Mouse (Mus musculus) C2C12 (cell line): Measurements from ENCODE around the gene Heatr3. TPM values are rescaled to one million over a fixed set of nuclear protein-coding genes. Genes with fewer than 3 reads are reported as not detected.

Source experiments
- H3K27me3 ChIP-seq: one replicate; pipeline ENCODE4 v1.6.1; 2011; ENCODE audit not compliant: control insufficient read depth, insufficient read depth, insufficient read length
- H3K36me3 ChIP-seq: one replicate; pipeline ENCODE4 v1.6.1; 2011; ENCODE audit not compliant: control insufficient read depth, insufficient read depth
- H3K4me3 ChIP-seq: one replicate; pipeline ENCODE4 v1.5.1; 2011; ENCODE audit warnings: mild to moderate bottlenecking, control low read depth; ENCODE audit not compliant: poor library complexity, insufficient read depth, severe bottlenecking
- H3K79me2 ChIP-seq: one replicate; pipeline ENCODE4 v1.6.1; 2011; ENCODE audit not compliant: control insufficient read depth, insufficient read depth
- H3K79me3 ChIP-seq: one replicate; pipeline ENCODE4 v1.6.1; 2011; ENCODE audit warnings: low read depth, control low read depth
- H3ac ChIP-seq: one replicate; pipeline ENCODE3; 2011; ENCODE audit warnings: low read depth; ENCODE audit not compliant: control insufficient read depth, insufficient read length
- CEBPB ChIP-seq: IDR thresholded peaks from one replicate; pipeline ENCODE4 v1.6.1; 2011; ENCODE audit warnings: low read depth, mild to moderate bottlenecking, control low read depth, moderate library complexity
- CTCF ChIP-seq: IDR thresholded peaks from one replicate; pipeline ENCODE4 v1.5.1; 2011; ENCODE audit not compliant: control insufficient read depth, insufficient read depth, insufficient read length
- FOSL1 ChIP-seq: IDR thresholded peaks from one replicate; pipeline ENCODE4 v1.8.0; 2011; ENCODE audit warnings: mild to moderate bottlenecking, low read length; ENCODE audit not compliant: poor library complexity, insufficient read depth, severe bottlenecking
- MAX ChIP-seq: IDR thresholded peaks from one replicate; pipeline ENCODE4 v1.6.1; 2011; ENCODE audit warnings: mild to moderate bottlenecking, control low read depth
- MYOD1 ChIP-seq: IDR thresholded peaks from one replicate; pipeline ENCODE4 v1.6.1; 2011; ENCODE audit warnings: low read depth; ENCODE audit not compliant: control insufficient read depth, insufficient read length
- MYOG ChIP-seq: IDR thresholded peaks from one replicate; pipeline ENCODE4 v1.6.1; 2011; ENCODE audit not compliant: control insufficient read depth, insufficient read length; ENCODE audit errors: extremely low read depth
- USF1 ChIP-seq: IDR thresholded peaks from one replicate; pipeline ENCODE4 v1.6.1; 2011; ENCODE audit warnings: low read depth, mild to moderate bottlenecking, control low read depth, moderate library complexity
- polyA plus RNA-seq: library from polyadenylated mRNA; unstranded; fragments of >200 nt; fragmentation: generic; extraction: Trizol; gene quantifications from one replicate; pipeline ENCODE4 v1.2.1, GENCODE M21; 2012; ENCODE audit warnings: missing spikeins

Gene Heatr3
- polyA plus RNA-seq, 1 experiment, result 32.4 TPM

GRCm38 (mm10) chr8:88175264-88175663, 37.6 kb downstream of the Heatr3 start:
- no peak overlapping the region for H3ac ChIP-seq
- H3K4me3 ChIP-seq, result no peak overlapping the region
- TF ChIP-seq USF1 (no peak), MYOD1 (no peak), CEBPB (no peak), CTCF (no peak), MAX (no peak), MYOG (no peak), FOSL1 (no peak)
- H3K27me3 ChIP-seq, result no peaks in the 10 kb centered on the region
- H3K79me2 ChIP-seq, result no peaks in the 10 kb centered on the region
- H3K36me3 ChIP-seq, result peaks cover 9% of the 10 kb centered on the region
- no peaks in the 10 kb centered on the region for H3K79me3 ChIP-seq

GRCm38 (mm10) chr8:88177291-88177690, 39.6 kb downstream of the Heatr3 start:
- Histone ChIP-seq H3K36me3 (no peaks in the 10 kb centered on the region), H3K79me3 (no peaks in the 10 kb centered on the region)
- TF ChIP-seq MAX, result no peak
- no peak for TF ChIP-seq FOSL1
- TF ChIP-seq CEBPB, result no peak
- TF ChIP-seq MYOD1, result no peak
- TF ChIP-seq CTCF, result no peak
- no peak for TF ChIP-seq MYOG

GRCm38 (mm10) chr8:88183121-88183520, 45.5 kb downstream of the Heatr3 start:
- H3K36me3 ChIP-seq, result no peaks in the 10 kb centered on the region
- TF ChIP-seq USF1 (no peak), MYOD1 (no peak), CTCF (no peak), MYOG (no peak), CEBPB (no peak), MAX (no peak), FOSL1 (no peak)
- H3ac ChIP-seq, result no peak overlapping the region
- no peak overlapping the region for H3K4me3 ChIP-seq
- no peaks in the 10 kb centered on the region for H3K79me3 ChIP-seq
- H3K79me2 ChIP-seq, result no peaks in the 10 kb centered on the region
- H3K27me3 ChIP-seq, result no peaks in the 10 kb centered on the region

More at GRCm38 (mm10) chr8:88177291-88177690, 39.6 kb downstream of the Heatr3 start:
- Histone ChIP-seq H3ac (no peak overlapping the region), H3K79me2 (no peaks in the 10 kb centered on the region), H3K4me3 (no peak overlapping the region), H3K27me3 (no peaks in the 10 kb centered on the region)

- Histone ChIP-seq H3ac (no peak overlapping the region), H3K79me3 (no peaks in the 10 kb centered on the region), H3K4me3 (no peak overlapping the region), H3K36me3 (no peaks in the 10 kb centered on the region), H3K27me3 (peaks cover 2% of the 10 kb centered on the region), H3K79me2 (no peaks in the 10 kb centered on the region)
- TF ChIP-seq MYOG (no peak), CTCF (no peak), CEBPB (no peak), MAX (no peak), MYOD1 (no peak), USF1 (no peak), FOSL1 (no peak)
These were observed 47.3 kb downstream of the Heatr3 start for GRCm38 (mm10) chr8:88184914-88185313.

- TF ChIP-seq CEBPB, result no peak
- TF ChIP-seq MAX, result no peak
- TF ChIP-seq MYOG, result no peak
- TF ChIP-seq CTCF, result no peak
- TF ChIP-seq USF1, result no peak
- no peak for TF ChIP-seq FOSL1
- TF ChIP-seq MYOD1, result no peak
- Histone ChIP-seq H3K27me3 (peaks cover 4% of the 10 kb centered on the region), H3K4me3 (no peak overlapping the region), H3K79me2 (no peaks in the 10 kb centered on the region), H3K79me3 (no peaks in the 10 kb centered on the region), H3K36me3 (no peaks in the 10 kb centered on the region), H3ac (no peak overlapping the region)
These were observed 48.1 kb downstream of the Heatr3 start for GRCm38 (mm10) chr8:88185716-88186115.

GRCm38 (mm10) chr8:88197328-88197727, 59.7 kb downstream of the Heatr3 start:
- H3K4me3 ChIP-seq, result no peak overlapping the region

More at GRCm38 (mm10) chr8:88197328-88197727, 59.7 kb downstream of the Heatr3 start:
- TF ChIP-seq MYOD1, result no peak
- Histone ChIP-seq H3K79me2 (peaks cover 27% of the 10 kb centered on the region), H3ac (no peak overlapping the region), H3K36me3 (peaks cover 4% of the 10 kb centered on the region), H3K79me3 (peaks cover 17% of the 10 kb centered on the region), H3K27me3 (peaks cover 8% of the 10 kb centered on the region)
